Mouse (Mus musculus) myocyte (in vitro differentiated cells): Measurements from ENCODE around the gene Itpk1. TPM values are rescaled to one million over a fixed set of nuclear protein-coding genes. Genes with fewer than 3 reads are reported as not detected.
A peak's percentile ranks its signal among the peaks of the same experiment; 100 is the strongest.

ENCODE experiments used
- H3K27me3 ChIP-seq: one replicate; pipeline ENCODE4 v1.6.1; 2011; ENCODE audit not compliant: control insufficient read depth, insufficient read depth, insufficient read length
- H3K36me3 ChIP-seq: one replicate; pipeline ENCODE4 v1.6.1; 2011; ENCODE audit not compliant: control insufficient read depth, insufficient read depth
- H3K4me2 ChIP-seq: one replicate; pipeline ENCODE4 v1.6.1; 2011; ENCODE audit warnings: low read depth, control low read depth
- H3K4me3 ChIP-seq: one replicate; pipeline ENCODE4 v1.5.1; 2011; ENCODE audit warnings: mild to moderate bottlenecking, control low read depth, moderate library complexity
- H3K79me2 ChIP-seq: one replicate; pipeline ENCODE4 v1.6.1; 2011; ENCODE audit not compliant: control insufficient read depth, insufficient read depth
- H3ac ChIP-seq: one replicate; pipeline ENCODE4 v1.6.1; 2011; ENCODE audit not compliant: control insufficient read depth, insufficient read length
- CEBPB ChIP-seq: IDR thresholded peaks from 2 replicates; pipeline ENCODE4 v1.6.1; 2011; ENCODE audit warnings: mild to moderate bottlenecking, moderate library complexity; ENCODE audit not compliant: poor library complexity, insufficient read depth, severe bottlenecking
- E2F4 ChIP-seq: IDR thresholded peaks from one replicate; pipeline ENCODE4 v1.6.1; 2011; ENCODE audit warnings: mild to moderate bottlenecking, control low read depth, moderate library complexity; ENCODE audit not compliant: insufficient read depth
- MAX ChIP-seq: IDR thresholded peaks from one replicate; pipeline ENCODE4 v1.6.1; 2011; ENCODE audit warnings: low read depth, mild to moderate bottlenecking, control low read depth
- MYOD1 ChIP-seq, 3 experiments: IDR thresholded peaks; one replicate each; pipeline ENCODE4 v1.6.1; 2011; ENCODE audit warnings: control low read depth in 2 of 3, low read depth in 2 of 3, mild to moderate bottlenecking in 2 of 3, moderate library complexity in 1 of 3; ENCODE audit not compliant: insufficient read length in 2 of 3, control insufficient read depth in 1 of 3
- MYOG ChIP-seq, 3 experiments: IDR thresholded peaks; one replicate each; pipeline ENCODE4 v1.6.1; 2011; ENCODE audit warnings: control low read depth in 2 of 3, low read depth in 2 of 3, mild to moderate bottlenecking in 2 of 3; ENCODE audit not compliant: insufficient read length in 2 of 3, control insufficient read depth in 1 of 3, insufficient read depth in 1 of 3
- POLR2A ChIP-seq: IDR thresholded peaks from one replicate; pipeline ENCODE4 v1.6.1; 2011; ENCODE audit warnings: low read depth, mild to moderate bottlenecking, control low read depth, moderate library complexity; ENCODE audit not compliant: insufficient read length
- POLR2AphosphoS2 ChIP-seq: IDR thresholded peaks from one replicate; pipeline ENCODE4 v1.6.1; 2011; ENCODE audit warnings: low read depth, control low read depth; ENCODE audit not compliant: insufficient read length
- REST ChIP-seq: IDR thresholded peaks from one replicate; pipeline ENCODE4 v1.6.1; 2011; ENCODE audit warnings: mild to moderate bottlenecking, control low read depth, moderate library complexity; ENCODE audit not compliant: insufficient read depth, insufficient read length
- SRF ChIP-seq: IDR thresholded peaks from one replicate; pipeline ENCODE4 v1.6.1; 2011; ENCODE audit warnings: low read depth; ENCODE audit not compliant: control insufficient read depth, insufficient read length
- TCF12 ChIP-seq: IDR thresholded peaks from one replicate; pipeline ENCODE4 v1.6.1; 2011; ENCODE audit warnings: mild to moderate bottlenecking, control low read depth; ENCODE audit not compliant: poor library complexity, insufficient read depth, severe bottlenecking
- TCF3 ChIP-seq: IDR thresholded peaks from one replicate; pipeline ENCODE4 v1.6.1; 2011; ENCODE audit warnings: low read depth, control low read depth; ENCODE audit not compliant: insufficient read length
- USF1 ChIP-seq: IDR thresholded peaks from one replicate; pipeline ENCODE4 v1.6.1; 2011; ENCODE audit warnings: low read depth, mild to moderate bottlenecking, control low read depth, moderate library complexity
- polyA plus RNA-seq: library from polyadenylated mRNA; unstranded; fragments of >200 nt; fragmentation: generic; extraction: Trizol; gene quantifications from one replicate; pipeline ENCODE4 v1.2.1, GENCODE M21; 2012; ENCODE audit warnings: missing spikeins

Itpk1 gene
- polyA plus RNA-seq, 1 experiment: 4.9 TPM

GRCm38 (mm10) chr12:102551186-102551585 lies 153.5 kb downstream of the Itpk1 start:
- H3K4me2 ChIP-seq: no peak overlapping the region
- TF ChIP-seq POLR2A (no peak), POLR2AphosphoS2 (no peak), MAX (no peak), TCF12 (no peak), CEBPB (no peak), E2F4 (no peak), MYOD1 (IDR thresholded peaks at IDR 0.05; ENCODE audit: control insufficient read depth in 1 of 3, insufficient read length in 2 of 3, low read depth in 2 of 3) (no peak), SRF (no peak)
- H3ac ChIP-seq: no peak overlapping the region
- peaks cover 9% of the 10 kb centered on the region for H3K27me3 ChIP-seq
- no peak overlapping the region for H3K4me3 ChIP-seq
- H3K79me2 ChIP-seq: no peaks in the 10 kb centered on the region
- no peaks in the 10 kb centered on the region for H3K36me3 ChIP-seq

GRCm38 (mm10) chr12:102550529-102550928 lies 154.2 kb downstream of the Itpk1 start:
- H3K27me3 ChIP-seq: peaks cover 9% of the 10 kb centered on the region
- H3K79me2 ChIP-seq: no peaks in the 10 kb centered on the region
- no peak overlapping the region for H3K4me2 ChIP-seq
- no peak overlapping the region for H3ac ChIP-seq
- H3K36me3 ChIP-seq: no peaks in the 10 kb centered on the region
- no peak overlapping the region for H3K4me3 ChIP-seq
- TF ChIP-seq POLR2AphosphoS2: no peak
- TF ChIP-seq REST: peak; percentile 93

- Histone ChIP-seq H3K27me3 (no peaks in the 10 kb centered on the region), H3K36me3 (no peaks in the 10 kb centered on the region), H3K4me2 (no peak overlapping the region), H3ac (no peak overlapping the region), H3K4me3 (no peak overlapping the region), H3K79me2 (no peaks in the 10 kb centered on the region)
- TF ChIP-seq MYOG (IDR thresholded peaks at IDR 0.05; ENCODE audit: control insufficient read depth in 1 of 3, insufficient read depth in 1 of 3, insufficient read length in 2 of 3, low read depth in 2 of 3): no peak
- no peak for TF ChIP-seq TCF3
- TF ChIP-seq REST: no peak
- TF ChIP-seq MYOD1 (IDR thresholded peaks at IDR 0.05; ENCODE audit: control insufficient read depth in 1 of 3, insufficient read length in 2 of 3, low read depth in 2 of 3): no peak
- no peak for TF ChIP-seq MAX
- TF ChIP-seq TCF12: no peak
- TF ChIP-seq SRF: no peak
- TF ChIP-seq USF1: no peak
- no peak for TF ChIP-seq E2F4
- no peak for TF ChIP-seq POLR2A
Observed at GRCm38 (mm10) chr12:102545122-102545521, 159.6 kb downstream of the Itpk1 start.

GRCm38 (mm10) chr12:102541168-102541567 lies 163.6 kb downstream of the Itpk1 start:
- no peak overlapping the region for H3ac ChIP-seq
- H3K36me3 ChIP-seq: no peaks in the 10 kb centered on the region
- no peak overlapping the region for H3K4me3 ChIP-seq
- H3K79me2 ChIP-seq: no peaks in the 10 kb centered on the region
- no peak overlapping the region for H3K4me2 ChIP-seq
- no peak for TF ChIP-seq CEBPB
- TF ChIP-seq POLR2A: no peak
- TF ChIP-seq MAX: no peak
- no peak for TF ChIP-seq E2F4
- TF ChIP-seq TCF3: no peak
- TF ChIP-seq MYOG (IDR thresholded peaks at IDR 0.05; ENCODE audit: control insufficient read depth in 1 of 3, insufficient read depth in 1 of 3, insufficient read length in 2 of 3, low read depth in 2 of 3): no peak
- no peak for TF ChIP-seq USF1
- TF ChIP-seq REST: no peak
- TF ChIP-seq TCF12: no peak
- TF ChIP-seq POLR2AphosphoS2: no peak
- no peak for TF ChIP-seq SRF
- H3K27me3 ChIP-seq: peaks cover 7% of the 10 kb centered on the region

- no peak overlapping the region for H3K4me3 ChIP-seq
- no peaks in the 10 kb centered on the region for H3K36me3 ChIP-seq
- H3K79me2 ChIP-seq: no peaks in the 10 kb centered on the region
- no peak overlapping the region for H3ac ChIP-seq
- H3K4me2 ChIP-seq: no peak overlapping the region
- H3K27me3 ChIP-seq: peaks cover 7% of the 10 kb centered on the region
- no peak for TF ChIP-seq POLR2A
- TF ChIP-seq CEBPB: no peak
- TF ChIP-seq MYOD1 (IDR thresholded peaks at IDR 0.05; ENCODE audit: control insufficient read depth in 1 of 3, insufficient read length in 2 of 3, low read depth in 2 of 3): no peak
- no peak for TF ChIP-seq SRF
- TF ChIP-seq MAX: no peak
- no peak for TF ChIP-seq REST
- TF ChIP-seq POLR2AphosphoS2: no peak
- no peak for TF ChIP-seq TCF3
Observed at GRCm38 (mm10) chr12:102540278-102540677, 164.5 kb downstream of the Itpk1 start.
